Mouse (Mus musculus): ENCODE data around the gene Pde4d.
A peak's percentile ranks its signal among the peaks of the same experiment; 100 is the strongest.

The Pde4d gene

DNA sequence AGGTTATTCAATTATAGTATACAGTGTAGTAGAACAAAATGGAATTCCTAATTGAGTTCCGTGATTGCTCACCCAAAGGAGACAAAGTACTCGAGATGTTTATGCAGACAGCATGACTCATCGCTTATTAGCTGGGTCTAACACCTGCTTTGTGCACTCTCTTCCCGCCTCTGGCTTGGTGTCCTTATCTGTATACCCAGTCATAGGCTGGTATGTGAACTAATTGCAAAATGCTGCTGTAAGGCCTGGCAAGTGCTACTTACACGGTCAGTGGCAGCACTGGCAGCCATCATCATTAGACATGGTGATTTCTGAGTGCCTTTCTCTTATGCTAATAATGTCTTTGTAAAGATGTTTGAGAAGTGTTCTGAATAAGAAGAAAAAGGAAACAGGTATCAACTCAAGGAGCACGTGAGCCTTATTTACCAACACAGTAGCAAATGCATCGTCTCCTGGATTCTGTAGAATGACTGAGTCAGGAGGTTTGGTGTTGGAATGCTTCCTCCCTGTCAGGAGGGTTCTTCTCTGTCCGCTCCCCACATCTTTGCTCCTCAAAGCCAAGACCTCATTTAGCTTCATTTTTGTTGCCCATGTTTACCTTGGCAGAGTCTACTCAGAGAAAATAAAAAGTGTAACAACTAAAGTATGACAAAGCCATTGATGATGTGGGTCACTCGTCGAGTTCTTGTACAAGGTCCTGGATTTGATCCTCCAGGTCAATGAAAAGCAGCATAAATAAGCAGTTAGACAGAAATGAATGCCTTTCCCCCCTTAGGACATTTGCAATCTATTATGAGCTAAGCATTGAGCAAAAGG, 1202.2 kb downstream of the Pde4d start:
- DNase-seq (ENCODE audit: low read depth, low spot score) = no peak

DNA sequence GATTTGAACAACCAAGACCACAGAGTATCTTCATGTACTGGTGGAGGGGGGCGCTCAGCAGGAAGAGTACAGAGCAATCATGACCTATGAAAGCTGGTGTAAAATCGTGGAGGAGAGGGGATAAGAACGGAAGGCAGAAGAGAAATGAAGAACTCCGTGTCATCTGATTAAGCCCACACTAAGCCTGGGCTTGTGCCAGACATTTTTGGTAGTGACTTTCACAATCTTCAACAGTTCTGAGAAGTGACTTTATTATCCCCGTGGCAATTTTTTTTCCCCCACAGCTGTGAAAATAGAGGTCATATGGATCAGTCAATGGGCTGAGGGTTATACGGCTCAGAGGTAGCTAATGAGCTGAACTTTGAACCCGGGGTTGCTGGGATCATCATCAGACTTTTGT, 1202.9 kb downstream of the Pde4d start:
- no peak for DNase-seq (ENCODE audit: low read depth, low spot score)

- DNase-seq (ENCODE audit: low read depth, low spot score) = no peak
These were observed 1205.6 kb downstream of the Pde4d start for GRCm38 (mm10) chr13:109655390-109655789.

- no peak for DNase-seq (ENCODE audit: low read depth, low spot score)
These were observed 1209.4 kb downstream of the Pde4d start for GRCm38 (mm10) chr13:109659103-109659502.

DNA sequence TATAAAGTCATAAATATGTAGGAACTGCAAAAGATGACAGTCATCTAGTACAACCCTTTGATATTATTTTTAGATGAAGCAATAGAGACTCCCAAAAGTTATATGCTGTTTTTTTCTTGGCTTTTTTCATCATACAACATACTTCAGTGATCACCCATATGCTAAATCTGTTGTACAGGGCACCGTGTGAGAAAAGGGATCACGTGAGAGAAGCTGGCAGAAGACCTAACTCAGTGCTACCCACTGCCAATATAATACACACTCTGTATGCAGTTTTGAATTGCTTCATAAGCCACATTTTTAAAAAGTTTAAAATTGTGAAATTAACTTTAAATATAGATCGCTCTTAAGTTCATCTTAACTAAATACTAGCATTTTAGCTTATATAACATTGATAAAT, 1211.6 kb downstream of the Pde4d start:
- DNase-seq (ENCODE audit: low read depth, low spot score) = no peak

DNA sequence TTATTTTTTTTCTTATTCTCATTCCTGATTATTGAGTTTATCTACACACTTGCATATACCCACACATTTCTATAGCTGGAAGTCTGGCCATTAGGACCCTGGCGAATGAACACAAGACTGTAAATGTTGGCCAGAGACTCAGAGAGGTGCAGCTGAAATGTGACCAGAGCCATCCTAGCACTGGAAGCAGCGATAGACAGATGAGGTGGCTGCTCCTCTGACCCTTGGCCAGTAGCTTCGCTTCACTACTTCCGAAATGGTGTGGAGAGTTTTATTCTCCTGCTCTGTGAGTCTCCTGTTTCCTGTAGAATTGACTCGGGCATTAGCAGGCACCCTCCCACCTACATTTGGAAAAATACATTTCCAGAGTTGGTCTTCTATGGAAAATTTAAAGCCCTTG, 1212.4 kb downstream of the Pde4d start:
- DNase-seq (ENCODE audit: low read depth, low spot score) = no peak

GRCm38 (mm10) chr13:109662731-109663130, 1213.0 kb downstream of the Pde4d start:
- DNase-seq (ENCODE audit: low read depth, low spot score) = no peak

DNA sequence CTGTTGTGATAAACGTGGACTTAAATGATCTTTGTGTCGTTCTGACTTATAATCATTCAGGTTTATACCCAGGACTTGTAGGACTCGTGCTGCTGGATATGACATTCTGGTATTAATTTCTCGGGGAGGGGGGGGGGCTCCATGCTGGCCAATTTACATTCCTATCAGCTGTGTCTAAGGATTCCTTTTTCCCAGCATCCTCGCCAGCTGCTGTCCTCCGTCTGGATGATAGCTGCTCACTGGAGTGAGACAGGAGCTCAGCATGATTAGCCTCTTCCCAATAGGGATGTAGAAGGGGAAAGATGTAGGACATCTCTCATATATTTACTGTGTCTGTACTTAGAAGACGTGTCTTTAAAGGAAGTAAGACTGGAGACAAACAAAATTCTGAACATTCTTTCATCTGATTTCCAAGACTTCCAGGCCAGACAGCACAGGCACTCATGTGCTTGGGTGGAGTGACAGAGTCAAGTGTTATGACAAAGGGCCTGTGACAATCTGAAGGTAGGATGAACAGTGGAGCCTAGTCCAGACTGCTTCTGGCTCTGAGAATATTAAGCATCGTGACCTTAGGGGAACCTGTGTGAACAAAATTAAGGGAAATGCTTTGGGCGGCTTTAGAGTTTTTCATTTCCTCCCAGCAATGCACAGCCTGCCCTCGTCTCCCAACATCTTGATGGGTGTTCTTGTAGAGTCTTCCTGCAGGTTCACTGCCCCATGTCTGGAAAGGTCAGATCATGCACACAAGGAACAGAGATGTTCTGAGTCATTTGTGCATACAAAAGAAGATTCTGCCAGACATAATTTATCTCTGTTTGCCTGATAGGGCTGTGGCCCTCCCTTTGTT, 1215.4 kb downstream of the Pde4d start:
- no peak for DNase-seq (ENCODE audit: low read depth, low spot score)

DNA sequence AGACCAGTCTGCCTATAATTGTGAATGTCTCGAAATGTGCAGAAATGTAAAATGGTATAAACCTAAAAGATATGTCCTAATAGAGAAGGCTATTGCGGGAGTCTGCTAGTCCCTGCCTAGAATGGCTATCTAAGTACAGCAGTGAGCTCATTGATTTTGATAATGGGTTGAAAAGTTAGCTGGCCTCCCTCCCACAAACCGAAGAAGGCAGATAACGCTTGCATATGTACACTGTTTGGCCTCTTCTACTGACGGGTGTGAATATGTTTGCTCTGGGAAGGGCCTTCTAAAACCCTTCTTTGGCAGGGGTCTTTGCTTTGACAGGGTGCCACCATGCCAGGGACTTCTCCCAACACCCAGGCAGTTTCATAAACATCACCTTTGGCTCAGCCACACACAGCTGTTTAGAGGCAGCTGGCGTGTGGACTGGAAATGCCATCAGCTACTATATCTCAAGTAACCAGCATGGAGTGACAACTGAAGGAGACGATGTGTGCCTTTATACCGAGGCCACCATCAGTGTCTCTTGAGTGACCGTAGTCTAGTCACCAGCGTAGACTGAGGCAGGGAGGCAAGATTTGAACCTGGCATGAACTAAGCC, 1216.2 kb downstream of the Pde4d start:
- DNase-seq (ENCODE audit: low read depth, low spot score) = no peak

DNA sequence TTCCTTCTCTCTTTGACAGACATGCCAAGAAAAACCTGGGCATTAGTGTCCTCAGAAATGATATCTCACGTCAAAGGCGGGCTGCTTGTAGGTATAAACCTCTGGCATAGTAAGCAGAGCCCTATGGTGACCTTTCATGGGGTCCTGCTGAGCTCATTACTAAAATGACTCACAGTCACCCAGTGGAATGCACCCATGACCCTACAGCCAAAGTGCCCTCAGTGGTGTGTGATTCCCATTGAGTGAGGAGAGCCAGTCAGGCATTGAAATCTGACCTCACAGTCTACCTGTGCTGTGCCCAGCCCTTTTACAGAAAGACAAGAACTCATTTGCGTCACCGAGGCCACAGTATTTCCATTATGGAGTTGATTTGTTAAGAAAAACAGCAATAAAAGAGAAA, 1220.2 kb downstream of the Pde4d start:
- DNase-seq (ENCODE audit: low read depth, low spot score) = no peak

DNA sequence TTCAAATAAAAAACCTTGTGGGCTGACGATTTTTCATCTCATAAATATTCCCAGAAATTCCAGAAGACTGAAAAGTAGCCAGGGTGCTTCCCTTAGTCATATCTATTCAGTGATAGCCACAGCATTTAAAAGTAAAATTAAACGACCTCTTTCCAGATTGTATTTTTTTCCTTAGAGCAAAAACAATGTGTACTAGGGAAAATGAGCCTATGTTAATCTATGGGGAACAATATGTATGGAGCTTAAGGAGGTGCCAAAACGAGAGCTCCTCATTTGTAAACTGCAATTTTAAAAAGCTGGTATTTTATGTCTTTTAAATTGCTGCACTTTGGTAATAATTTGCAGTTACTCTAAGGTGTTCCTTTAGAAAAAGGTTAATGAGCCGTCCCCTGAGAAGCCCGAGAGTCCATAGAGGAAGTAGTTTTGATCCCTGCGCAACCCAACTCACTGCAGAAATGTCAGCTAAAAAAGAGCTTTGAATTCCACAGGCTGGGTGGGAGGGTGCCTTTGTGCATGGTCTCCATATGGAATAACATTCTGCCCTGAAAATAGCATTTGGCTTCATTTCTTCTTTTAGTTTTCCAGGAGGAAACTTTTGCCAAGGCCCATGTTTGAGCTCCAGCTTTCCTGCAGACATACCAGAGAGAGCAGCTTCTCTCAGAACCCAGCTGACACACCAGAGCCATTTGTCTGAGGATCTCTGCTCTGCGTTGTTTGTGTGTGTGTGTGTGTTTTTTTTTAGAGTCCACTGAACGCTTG, 1222.0 kb downstream of the Pde4d start:
- DNase-seq (ENCODE audit: low read depth, low spot score) = no peak

- no peak for DNase-seq (ENCODE audit: low read depth, low spot score)
These were observed 1227.3 kb downstream of the Pde4d start for GRCm38 (mm10) chr13:109677047-109677446.

DNA sequence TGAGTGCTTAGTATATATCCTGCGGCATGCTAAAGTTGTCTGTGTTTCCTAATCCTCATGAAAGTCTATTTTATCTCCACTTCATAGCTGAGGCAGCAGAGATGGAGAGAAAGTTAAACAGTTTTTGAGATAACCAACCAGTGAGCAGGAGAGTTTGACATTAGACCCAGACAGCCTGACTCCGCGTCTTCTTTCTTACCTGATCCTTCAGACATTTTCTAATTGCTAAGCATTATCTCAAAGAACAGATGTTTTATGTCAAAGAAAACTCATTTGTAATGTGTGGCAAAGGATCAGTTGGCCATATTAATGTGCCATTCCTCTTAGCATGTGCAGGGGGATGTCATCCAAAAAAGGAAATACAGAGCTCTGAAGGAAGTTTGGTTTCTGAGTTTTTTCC, 1227.9 kb downstream of the Pde4d start:
- no peak for DNase-seq (ENCODE audit: low read depth, low spot score)

DNA sequence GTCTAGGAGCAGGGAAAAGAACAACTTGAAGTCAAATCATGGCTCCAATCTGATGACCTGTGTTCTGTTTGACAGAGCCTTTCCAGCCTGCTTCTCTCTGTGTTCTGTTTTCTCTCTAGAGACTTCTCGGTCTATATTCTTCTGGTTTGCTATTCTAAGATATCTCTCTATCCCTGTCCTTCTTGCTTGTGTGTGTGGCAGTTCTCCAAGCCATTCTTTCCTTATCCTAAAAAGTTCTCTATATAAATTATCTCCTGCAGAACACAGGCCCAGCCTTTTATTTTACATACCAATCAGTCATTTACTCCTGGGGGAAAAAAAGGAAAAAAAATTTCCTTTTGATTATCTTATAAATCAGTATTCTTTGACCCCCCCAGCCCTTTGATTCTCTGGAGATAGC, 1229.2 kb downstream of the Pde4d start:
- DNase-seq (ENCODE audit: low read depth, low spot score) = no peak

DNA sequence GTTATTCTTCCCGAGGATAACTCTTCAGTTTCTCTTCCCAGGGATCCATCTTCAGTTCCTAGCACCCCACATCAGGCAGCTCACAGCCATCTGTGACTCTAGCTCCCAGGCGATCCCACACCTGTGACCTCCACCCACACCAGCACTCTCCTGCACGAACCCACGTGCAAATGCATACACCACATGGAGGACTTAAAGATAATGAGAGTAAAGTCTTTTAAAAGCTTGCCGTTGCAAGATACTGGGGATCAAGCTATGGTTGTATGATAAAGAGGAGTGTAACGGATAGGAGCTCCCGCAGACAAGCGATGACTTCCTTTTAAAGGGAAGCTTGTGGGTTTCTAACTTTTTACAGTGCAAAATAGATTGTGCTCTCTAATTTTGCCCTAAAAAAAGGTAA, 1230.5 kb downstream of the Pde4d start:
- DNase-seq (ENCODE audit: low read depth, low spot score) = no peak

DNA sequence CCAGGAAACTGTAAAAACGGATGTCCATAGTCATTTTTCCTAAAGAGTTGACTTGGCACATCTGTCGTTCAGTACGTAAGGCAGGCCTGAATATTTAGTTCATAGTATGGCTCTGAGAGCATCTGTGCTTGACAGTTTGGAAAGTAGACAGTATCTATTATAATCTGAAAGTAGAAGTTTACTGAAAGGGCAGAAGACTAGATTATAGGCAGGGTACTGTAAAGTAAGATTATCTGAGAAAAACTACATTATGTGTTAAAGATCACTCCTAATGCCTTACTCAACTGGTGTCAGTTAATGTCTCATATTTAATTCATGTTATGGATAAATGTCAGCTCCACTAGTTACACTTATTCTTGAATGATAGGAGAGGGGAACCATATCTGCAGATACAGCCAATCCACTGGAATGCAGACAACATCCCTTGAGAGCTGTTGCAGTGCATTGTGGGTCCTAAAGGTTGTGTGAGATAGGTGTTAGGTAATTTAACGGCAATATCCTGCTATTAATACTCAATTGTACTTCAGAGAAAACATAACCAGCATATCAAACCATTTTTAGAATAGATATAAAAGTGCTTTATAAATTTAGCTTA, 1232.0 kb downstream of the Pde4d start:
- DNase-seq (ENCODE audit: low read depth, low spot score) = no peak

- DNase-seq (ENCODE audit: low read depth, low spot score) = no peak
These were observed 1233.3 kb downstream of the Pde4d start for GRCm38 (mm10) chr13:109683001-109683400.

GRCm38 (mm10) chr13:109684985-109685295, 1235.2 kb downstream of the Pde4d start:
- DNase-seq (ENCODE audit: low read depth, low spot score) = no peak

DNA sequence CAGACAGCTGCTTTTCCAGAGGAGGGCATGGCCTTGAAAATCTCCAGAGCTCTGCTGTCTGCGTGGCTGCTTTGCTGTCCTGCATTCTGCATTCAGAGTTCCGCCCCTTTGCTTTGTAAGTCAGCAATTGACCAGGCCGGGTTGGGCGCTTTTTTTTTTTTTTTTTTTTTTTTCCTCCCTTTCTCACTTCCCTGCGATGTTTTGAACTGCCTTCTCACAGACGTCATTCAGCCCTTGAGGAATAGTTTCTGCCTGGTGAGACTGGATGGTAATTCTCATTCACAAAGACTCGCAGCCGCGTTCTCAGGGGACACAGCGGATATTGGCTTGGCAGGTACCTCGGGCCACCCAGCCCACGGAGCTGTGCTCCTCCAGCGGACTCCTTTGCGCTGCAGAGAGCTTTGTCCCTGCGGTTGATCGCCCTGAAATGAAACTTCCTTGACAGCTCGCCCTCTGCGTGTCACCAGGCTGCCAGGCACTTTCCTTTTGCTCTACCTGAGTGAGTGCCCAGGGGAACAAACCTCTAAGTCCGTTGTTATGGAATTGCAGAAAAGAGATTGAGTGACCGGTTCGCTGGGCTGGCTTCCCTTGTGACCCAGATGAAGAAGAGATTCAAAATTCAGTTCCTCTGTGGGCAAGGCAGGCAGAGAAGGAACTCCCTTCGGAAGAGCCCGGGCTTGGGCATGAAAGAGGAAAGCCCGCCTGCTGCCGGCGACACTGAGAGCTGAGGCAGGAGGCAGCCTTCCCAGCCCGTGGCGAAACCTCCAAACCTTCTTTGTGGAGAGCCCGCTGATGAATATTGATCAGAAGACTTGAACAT, 1235.8 kb downstream of the Pde4d start:
- DNase-seq (ENCODE audit: low read depth, low spot score) = peak; percentile 14

DNA sequence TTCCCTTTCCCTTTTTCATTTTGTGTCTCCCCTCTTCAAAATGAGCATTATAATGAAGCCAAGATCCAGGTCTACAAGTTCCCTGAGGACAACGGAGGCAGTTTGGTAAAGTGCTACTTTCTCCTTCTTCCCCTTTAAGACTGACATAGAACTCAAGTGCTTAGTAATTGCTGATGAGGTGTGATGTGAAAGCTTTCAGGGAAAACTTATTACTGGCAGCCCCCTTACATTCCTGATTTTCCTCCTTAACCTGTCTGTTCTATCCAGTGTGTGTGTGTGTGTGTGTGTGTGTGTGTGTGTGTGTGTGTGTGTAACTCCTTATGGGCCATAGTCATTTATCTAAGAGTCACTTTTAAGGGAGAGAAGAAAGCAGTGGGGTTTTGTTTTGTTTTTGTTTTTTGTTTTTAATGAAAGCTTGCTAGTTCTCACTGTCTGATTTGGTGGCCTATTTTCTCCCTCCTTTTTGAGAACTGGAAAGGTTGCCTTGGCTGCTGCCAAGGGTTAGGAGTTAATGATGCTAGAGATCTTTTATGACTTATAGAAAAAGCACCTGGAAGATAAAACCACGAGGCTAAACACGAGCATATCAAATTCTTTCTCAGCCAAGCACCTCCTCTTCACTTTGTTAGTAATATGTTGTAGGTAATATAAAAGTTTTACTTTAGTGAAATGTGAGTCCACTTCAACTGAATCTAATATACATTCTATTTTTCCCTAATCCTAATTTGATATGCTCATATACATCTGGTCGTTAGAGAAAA, 1236.5 kb downstream of the Pde4d start:
- no peak for DNase-seq (ENCODE audit: low read depth, low spot score)

Data from CD4-positive helper T cell, adult 2 months (primary cell).